Mouse (Mus musculus): Measurements from ENCODE around the gene Ftl1.

The Ftl1 gene

GRCm38 (mm10) chr7:45413113-45413863 is 46.4 kb downstream of the Ftl1 start, which contains the start of gene Ntf5:
TSS of gene Ntf5 (plus strand) at chr7:45413695.
- DNase-seq (ENCODE audit: low spot score in 2 of 2): no peak

GRCm38 (mm10) chr7:45412421-45412820 is 47.3 kb downstream of the Ftl1 start:
- no peak for DNase-seq (ENCODE audit: low spot score in 2 of 2)

- DNase-seq (ENCODE audit: low spot score in 2 of 2): no peak
These were observed 50.1 kb downstream of the Ftl1 start for GRCm38 (mm10) chr7:45409497-45410163.

GRCm38 (mm10) chr7:45408949-45409348 is 50.7 kb downstream of the Ftl1 start:
- no peak for DNase-seq (ENCODE audit: low spot score in 2 of 2)

- DNase-seq (ENCODE audit: low spot score in 2 of 2): no peak
These were observed 51.3 kb downstream of the Ftl1 start for GRCm38 (mm10) chr7:45408351-45408750.

All from frontal cortex, postnatal 14 days (tissue).